Mouse (Mus musculus) c-Kit-positive CD71-positive TER-119-positive erythroid progenitor cells, embryonic 14.5 days (primary cell): ENCODE results near the gene Smim20.

Source experiments
- DNase-seq: peaks from one replicate; pipeline ENCODE4 v3.0.0-alpha.2; 2013; ENCODE audit warnings: low spot score

Smim20 gene

DNA sequence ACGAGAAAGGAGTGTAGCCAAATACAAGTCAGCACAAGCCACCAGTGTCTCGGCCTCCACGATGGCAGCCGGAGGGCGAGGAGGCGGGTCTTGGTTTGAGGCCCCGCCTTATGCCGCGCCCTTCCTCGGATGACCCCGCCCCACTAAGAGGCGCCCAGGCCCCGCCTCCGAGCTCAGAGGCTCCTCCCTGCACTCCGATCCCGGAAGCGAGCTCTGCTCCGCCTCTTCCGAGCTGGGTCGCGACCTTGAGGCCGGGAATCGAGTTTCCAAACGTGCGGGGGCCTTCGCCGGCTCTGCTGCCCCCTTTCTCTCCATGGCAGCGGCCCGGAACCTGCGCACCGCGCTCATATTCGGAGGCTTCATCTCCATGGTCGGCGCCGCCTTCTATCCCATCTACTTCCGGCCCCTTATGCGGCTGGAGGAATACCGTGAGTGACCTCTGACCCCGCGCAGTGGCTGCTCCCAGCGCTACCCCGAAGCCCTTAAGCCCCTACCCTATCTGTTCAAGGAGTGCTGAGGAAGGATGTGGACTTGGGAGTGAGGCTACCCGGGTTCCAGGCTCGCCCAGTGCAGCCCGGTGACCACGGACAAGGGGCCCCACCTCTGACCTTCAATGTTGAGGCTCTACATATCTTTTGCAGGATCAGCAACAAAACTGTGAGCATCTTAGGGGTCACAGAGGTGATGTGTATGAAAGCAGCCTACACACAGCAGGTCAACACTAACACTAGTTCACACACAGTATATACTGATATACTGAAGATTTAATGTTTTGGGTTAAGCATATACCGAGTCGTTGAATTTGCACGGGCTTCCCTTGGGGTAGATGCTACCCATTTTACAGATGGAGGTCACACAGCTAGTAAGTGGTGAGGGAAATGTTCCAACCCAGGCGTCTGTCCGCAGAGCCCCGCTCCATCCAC, at the start of gene Smim20:
Gene Smim20, plus strand, starts transcription at position 153 of the 923 bp plus-strand sequence.
- DNase-seq: peak; percentile 86

- no peak for DNase-seq
These were observed 41.4 kb upstream of the Smim20 start for GRCm38 (mm10) chr5:53225434-53225833.

- no peak for DNase-seq
These were observed 36.3 kb upstream of the Smim20 start for GRCm38 (mm10) chr5:53230560-53230959.

GRCm38 (mm10) chr5:53235551-53235950, 31.3 kb upstream of the Smim20 start:
- no peak for DNase-seq

DNA sequence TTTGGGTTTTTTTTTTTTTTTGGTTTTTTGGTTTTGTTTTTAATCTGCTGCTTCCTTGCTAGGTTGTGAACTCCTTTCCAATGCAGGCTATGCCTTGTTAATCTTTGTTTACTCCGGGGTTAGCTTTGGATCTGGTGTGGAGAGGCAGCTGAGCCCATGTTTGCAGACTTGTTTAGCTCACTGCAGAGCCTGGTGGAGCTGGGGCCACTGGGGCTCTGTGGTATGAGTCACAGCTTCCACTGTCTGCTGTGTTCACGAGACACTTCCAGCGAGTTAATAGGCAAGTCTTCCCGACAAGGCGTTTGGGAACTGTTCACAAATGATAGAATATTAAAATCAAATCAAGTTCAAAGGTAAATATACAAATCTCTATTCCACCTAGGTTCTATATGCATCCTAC, 30.7 kb upstream of the Smim20 start:
- DNase-seq: no peak

- DNase-seq: no peak
These were observed 30.1 kb upstream of the Smim20 start for GRCm38 (mm10) chr5:53236749-53237148.

DNA sequence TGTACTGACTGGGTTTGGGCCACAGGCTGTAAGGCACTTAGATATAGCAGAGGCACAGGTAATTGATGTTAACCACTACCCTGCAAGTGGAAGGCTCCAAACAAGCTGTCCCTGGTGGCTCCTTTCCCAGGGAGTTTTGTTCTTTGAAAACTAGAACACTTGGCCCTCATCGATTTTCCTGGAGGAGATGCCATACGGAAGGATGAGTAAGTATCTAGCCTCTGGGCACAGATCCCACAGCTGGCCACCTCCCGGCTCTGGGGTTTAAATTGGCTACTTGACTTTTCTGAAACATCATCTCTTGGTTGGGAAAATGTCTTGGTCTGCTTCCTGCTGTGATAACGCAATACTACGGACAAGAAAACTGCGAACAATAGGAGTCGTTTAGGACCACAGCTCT, 28.1 kb upstream of the Smim20 start:
- no peak for DNase-seq

- DNase-seq: no peak
These were observed 27.7 kb upstream of the Smim20 start for GRCm38 (mm10) chr5:53239189-53239588.

GRCm38 (mm10) chr5:53239831-53240440, 26.9 kb upstream of the Smim20 start:
- no peak for DNase-seq

DNA sequence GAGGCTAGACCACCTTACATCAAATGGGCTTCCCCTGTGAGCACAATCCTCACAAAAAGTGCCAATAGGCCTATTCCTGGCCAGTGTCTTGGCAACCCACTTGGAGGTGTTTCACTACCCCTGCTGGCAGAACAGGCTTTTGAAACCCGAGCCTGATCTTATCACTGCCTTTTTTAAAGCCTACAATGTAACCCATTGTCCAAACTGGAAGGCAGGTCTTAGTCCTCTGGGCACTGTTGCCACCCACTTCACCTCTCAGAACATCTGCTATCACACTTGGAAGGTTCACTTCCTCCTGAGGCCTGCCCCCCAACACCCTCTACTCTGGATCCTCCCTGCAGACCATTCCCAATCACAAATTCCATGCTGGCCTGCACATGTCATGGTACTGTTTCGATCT, 25.8 kb upstream of the Smim20 start:
- no peak for DNase-seq

GRCm38 (mm10) chr5:53241963-53242362, 24.9 kb upstream of the Smim20 start:
- DNase-seq: no peak

GRCm38 (mm10) chr5:53242865-53243499, 23.9 kb upstream of the Smim20 start:
- DNase-seq: no peak

- no peak for DNase-seq
These were observed 22.9 kb upstream of the Smim20 start for GRCm38 (mm10) chr5:53243933-53244332.

DNA sequence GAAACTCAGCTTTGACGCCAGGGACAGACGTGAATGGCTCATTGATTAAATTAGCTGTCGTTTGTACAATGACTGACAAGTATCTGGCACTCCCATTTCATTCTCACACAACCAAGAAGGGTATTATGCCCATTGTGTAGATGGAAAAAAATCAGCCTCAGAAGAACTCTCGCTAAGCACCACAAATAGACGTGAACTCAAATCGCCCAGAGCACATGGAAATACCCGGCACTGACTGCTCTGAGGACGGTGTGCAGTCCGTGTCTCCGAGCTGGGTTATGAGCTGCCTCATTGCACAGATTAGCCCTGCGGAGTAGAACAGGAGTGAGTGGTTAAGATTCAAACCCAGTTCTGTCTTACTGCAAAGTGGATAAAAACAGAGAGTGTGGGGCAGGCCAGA, 18.4 kb upstream of the Smim20 start:
- DNase-seq: no peak

- no peak for DNase-seq
These were observed 17.3 kb upstream of the Smim20 start for GRCm38 (mm10) chr5:53249431-53250061.

DNA sequence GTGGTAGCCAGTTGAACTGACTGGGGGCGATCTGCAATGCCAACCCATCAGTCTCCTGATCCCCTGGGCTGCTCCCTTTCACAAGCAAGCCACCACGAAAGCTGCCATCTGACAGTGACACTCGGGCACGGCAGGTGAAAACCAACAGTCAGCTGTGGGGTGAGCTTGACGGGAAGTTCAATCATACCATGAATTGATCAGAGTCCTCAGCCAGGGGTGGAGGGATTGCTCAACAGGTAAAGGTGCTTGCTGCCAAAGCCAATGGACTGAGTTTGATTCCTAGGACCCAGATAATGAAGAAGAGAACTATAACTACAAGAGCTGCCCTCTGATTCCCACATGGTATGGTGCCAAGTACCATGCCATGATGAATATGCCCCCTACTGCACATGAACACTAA, 12.7 kb upstream of the Smim20 start:
- no peak for DNase-seq

DNA sequence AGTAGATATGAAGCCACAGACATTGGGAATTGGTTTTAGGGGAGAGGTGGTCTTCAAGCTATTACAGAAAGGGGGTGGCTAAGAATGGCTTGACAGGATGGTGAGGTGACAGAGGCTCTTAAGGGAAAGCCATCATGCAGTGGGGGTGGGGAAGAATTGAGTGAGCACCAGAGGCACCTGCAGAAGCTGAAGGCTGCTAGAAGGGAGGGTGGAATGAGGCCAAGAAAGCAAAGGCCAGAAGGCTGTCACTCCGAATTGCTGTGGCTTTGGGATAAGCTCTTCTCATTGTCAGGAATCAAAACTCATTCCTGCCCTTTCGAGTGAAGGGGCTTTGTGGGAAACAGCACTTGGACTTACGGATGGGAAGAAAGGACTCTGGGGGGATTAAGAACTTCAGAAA, 12.1 kb upstream of the Smim20 start:
- no peak for DNase-seq

GRCm38 (mm10) chr5:53258038-53258786, 8.7 kb upstream of the Smim20 start:
- DNase-seq: no peak

- no peak for DNase-seq
These were observed 7.0 kb upstream of the Smim20 start for GRCm38 (mm10) chr5:53259894-53260293.

DNA sequence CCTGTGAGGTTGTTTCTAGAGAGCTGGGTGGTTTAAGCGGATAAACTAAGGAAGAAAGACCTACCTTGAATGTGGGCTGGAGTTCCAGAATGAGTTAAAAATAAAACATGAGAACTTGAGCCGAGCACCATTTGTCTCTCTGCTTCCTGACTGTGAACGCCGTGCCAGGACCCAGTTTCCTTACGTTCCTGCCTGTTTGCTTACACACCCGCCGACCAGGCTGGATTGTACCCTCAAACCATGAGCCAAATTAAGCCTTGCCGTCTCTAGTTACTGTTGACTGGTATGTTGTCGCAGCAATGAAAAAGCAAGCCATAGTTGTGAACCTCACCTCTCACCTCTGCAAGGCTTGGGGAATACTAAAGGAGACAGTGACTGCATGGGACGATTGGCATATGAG, 4.9 kb upstream of the Smim20 start:
- DNase-seq: no peak

GRCm38 (mm10) chr5:53264061-53264460, 2.8 kb upstream of the Smim20 start:
- no peak for DNase-seq

DNA sequence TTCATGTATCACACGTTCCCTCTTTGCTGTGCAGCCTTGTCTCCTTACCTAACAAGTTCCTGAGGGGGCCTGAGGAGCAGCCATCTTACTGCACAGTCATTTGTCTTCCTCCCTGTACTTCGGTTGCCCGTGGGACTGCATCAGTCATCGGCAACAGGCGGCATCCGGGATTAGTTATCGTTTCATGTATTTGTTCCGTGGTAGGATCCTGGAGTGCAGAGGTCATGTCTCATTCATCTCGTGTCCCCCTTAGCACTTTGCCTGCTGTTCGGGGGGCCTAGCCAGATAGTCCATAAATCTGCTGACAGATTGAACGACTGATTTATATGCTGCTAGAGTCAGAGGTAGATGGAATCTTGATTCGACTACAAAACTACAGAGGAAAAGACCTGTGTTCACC, 1.1 kb upstream of the Smim20 start:
- DNase-seq: no peak
